Mouse (Mus musculus) thymus, postnatal 4 days (tissue): Measurements from ENCODE around the gene Cox19.
A peak's percentile ranks its signal among the peaks of the same experiment; 100 is the strongest.
"Not testable (repeated sequence)": the region's sequence is repeated elsewhere in the genome, so short reads cannot be mapped to it uniquely, and the experiment has no call there.

Experiments
- DNase-seq: peaks from one replicate; pipeline ENCODE4 v3.0.0; 2021

The Cox19 gene

DNA sequence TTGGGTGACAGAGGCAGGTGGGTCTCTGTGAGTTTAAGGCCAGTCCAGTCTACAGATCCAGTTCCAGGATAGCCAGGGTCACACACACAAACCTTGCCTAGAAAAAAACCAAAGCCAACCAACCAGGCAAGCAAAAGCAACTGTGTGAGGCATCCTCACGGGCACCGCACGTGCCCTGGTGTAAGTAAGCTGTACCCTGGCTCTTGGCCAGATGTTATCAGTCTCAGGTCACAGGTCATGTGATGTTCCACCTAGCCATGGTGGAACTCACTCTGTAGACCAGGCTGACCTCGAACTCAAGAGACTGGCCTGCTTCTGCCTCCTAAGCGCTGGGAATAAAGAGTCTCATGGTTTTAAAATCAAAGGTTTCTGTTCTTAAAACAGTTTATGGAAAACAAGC lies 8.0 kb upstream of the Cox19 start:
- no peak for DNase-seq

DNA sequence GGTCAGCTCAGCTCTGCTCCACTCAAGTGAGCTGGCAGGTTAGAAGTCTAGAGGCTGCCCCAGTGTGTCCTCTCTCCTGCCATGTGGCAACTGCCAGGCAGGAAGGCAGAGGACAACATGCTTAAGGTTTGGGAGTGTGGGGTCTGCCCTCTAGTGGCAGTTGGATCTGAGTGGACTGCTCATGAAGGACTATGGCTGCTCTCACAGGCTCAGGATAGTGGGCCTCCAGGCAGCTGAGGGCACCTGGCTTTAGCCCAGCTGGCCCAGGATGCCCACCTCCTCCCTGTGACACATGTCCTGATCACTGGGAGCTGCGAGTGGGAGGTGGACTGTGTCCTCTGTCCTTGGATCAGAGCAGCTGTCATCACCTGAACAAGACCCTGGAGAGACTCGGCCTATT lies 7.4 kb upstream of the Cox19 start:
- DNase-seq: peak; percentile 77

GRCm38 (mm10) chr5:139355235-139355772 lies 4.1 kb upstream of the Cox19 start:
- DNase-seq: peak; percentile 87

DNA sequence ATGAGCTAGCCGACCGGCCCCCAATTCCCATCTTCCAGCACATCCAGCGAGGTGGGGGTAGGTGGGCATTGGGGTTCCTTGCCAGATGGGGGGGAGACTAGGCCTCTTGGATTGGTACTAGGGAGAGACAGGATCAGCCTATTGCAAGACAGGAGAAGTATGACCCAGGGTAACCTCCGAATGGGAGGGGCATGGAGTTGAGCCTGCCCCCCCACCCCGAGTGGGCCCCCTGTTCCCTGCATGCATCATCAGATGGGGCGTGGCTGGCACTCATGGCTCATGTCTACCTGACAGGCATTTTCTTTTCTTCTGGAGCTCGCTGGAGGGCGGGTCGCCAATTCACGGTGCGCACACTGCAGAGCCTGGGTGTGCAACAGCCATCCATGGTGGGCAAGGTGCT lies 2.7 kb upstream of the Cox19 start:
- peak; percentile 43 for DNase-seq

DNA sequence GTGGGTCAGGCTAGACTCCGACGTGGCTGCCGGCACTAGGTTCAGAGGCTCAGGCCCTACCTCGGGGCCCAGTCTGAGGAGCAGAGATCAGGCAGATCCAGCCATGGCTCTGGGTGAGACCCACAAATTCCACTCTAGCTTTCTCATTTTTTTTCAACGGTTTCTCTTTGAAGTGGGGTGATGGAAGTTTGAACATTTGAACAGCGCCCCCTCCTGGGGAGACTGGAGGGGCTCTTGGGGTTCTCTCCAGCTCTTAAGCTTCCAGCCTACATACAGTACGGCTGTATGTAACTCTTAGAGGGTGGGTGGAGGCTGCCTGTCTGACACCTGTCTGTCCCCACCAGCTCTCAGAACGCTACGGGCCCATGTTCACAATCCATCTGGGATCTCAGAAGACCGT lies 2.3 kb upstream of the Cox19 start:
- peak; percentile 95 for DNase-seq

DNA sequence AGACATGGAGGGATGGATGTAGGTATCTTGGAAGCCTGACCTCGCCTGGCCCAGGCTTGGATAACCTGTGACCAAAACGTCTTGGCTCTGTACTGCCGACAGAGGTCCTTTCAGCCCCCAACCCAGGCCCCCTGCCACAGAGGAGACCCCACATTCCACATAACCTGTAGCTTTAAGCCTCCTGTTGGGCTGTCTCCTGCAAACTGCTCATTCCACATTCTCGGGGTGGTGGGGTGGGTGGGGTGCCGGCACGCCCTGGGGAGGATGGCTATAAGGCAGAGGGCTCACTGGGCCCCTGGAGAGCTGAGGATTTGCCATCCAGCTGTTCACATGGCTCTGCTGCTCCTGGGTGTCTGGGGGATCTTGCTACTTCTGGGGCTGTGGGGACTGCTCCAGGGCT lies 1.1 kb upstream of the Cox19 start, which contains the start of gene Cyp2w1:
Gene Cyp2w1, plus strand, starts transcription at position 301 of the 400 bp plus-strand sequence.
- no peak for DNase-seq

DNA sequence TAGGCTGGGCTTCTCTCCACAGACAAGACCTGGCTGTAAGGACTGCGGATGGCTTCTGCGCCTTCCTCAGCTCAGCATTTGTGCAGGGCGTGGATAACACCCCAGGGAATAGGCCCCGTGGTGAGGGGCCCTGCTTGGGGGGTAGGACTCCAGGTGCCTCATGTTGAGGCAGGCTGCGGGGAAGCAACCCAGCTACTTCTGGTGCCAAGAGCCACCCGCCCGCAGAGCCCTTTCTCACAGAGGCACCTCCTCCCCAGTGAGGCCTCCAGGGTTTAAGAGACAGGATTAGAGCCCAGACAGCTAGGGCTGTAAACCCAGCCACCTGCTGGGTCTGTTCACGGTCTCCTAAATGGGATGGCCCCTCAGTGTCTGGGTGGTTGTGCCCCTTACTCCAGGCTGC lies 410 bp upstream of the Cox19 start:
- DNase-seq: peak; percentile 84

- no peak for DNase-seq
These were observed 1.5 kb downstream of the Cox19 start for GRCm38 (mm10) chr5:139349713-139350112.

GRCm38 (mm10) chr5:139347225-139347624 lies 4.0 kb downstream of the Cox19 start:
- DNase-seq: no peak

DNA sequence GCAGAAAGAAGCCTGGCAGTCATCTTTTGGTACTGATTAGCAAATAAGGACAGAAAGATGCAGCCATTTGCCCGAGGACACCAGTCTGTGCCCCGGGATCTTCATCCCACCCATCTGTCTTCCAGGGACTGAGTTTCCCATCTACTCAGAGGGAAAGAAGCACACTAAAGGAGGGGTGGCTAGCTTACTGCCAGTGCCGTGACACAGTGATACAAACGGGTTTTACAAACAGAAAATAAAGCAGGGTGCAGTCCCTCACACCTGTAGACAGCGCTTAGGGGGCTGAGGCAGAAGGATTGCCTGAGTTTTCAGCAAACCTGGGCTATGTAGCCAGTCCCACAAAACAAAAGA lies 5.9 kb downstream of the Cox19 start:
- DNase-seq: no peak

GRCm38 (mm10) chr5:139344687-139345363 lies 6.4 kb downstream of the Cox19 start:
- DNase-seq: peak; percentile 99

- DNase-seq: peak; percentile 93
These were observed 7.1 kb downstream of the Cox19 start for GRCm38 (mm10) chr5:139344021-139344686.

- no peak for DNase-seq
These were observed 12.3 kb downstream of the Cox19 start for GRCm38 (mm10) chr5:139338891-139339290.

DNA sequence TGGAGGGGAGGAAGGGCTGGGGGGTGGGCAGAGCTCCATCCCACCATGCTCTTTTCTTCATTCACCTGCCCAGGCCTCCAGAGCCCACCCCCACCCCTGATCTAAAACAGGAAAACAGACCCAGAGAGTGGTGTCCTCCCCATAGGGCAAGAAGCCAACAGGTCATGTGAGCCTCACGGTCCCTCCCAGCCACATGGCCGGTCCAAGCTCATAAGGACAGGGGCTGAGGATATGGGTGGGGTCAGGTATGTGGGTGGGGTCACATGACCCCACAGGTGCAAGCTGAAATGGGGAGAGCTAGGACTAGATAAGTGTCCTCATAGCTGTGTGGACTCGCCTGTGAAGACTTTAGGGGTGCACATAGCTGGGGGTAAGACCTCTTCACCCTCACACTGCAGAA lies 12.8 kb downstream of the Cox19 start:
- no peak for DNase-seq

- no peak for DNase-seq
These were observed 13.3 kb downstream of the Cox19 start for GRCm38 (mm10) chr5:139337826-139338370.

DNA sequence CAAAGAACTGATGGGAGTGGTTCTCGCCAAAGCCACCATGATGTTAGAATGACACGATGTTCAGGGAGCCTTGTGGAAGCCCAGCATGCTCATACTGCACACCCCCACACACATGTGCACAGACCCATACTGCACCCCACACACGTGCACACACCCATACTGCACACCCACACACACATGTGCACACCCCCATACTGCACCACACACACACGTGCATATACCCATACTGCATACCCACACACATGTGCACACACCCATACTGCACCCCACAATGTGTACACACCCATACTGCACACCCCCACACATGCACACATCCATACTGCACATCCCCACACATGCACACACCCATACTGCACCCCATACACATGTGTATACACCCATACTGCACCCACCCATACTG lies 15.6 kb downstream of the Cox19 start:
- no peak for DNase-seq

GRCm38 (mm10) chr5:139334394-139334793 lies 16.8 kb downstream of the Cox19 start:
- not testable (repeated sequence) for DNase-seq

DNA sequence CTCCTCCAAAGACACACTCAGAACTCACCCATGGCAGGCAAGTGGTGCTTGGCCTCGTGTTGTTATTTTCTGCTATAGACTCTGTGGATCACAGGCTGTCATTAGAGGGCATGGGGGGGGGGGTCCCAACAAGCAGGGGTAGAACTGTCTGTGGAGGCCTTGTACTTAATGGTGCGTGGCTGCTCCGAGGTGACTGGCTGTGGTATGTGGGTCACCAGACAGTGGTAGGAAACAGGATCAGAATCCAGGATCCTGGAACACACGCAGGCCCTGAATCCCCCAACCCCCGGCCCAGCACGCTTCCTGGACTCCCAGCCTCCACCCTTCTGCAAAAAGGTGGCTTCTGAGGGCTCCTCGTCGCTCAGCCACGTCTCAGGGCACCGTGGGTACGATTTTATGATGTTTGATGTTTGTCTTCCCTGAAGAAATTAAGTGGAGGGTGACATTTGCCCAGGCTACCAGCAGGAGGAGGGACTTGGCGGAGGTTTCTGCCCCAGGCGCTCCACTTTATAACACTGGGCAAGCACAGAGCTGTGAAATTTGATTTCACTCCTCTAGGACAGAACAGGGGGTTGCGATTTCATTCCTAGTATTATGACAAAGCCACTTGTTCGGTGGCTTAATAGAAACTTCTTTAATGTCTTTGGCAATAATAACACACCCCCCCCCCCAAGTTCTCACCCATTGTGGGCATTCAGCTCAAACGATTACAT lies 17.8 kb downstream of the Cox19 start:
- DNase-seq: no peak

GRCm38 (mm10) chr5:139332590-139333272 lies 18.5 kb downstream of the Cox19 start:
- DNase-seq: no peak

DNA sequence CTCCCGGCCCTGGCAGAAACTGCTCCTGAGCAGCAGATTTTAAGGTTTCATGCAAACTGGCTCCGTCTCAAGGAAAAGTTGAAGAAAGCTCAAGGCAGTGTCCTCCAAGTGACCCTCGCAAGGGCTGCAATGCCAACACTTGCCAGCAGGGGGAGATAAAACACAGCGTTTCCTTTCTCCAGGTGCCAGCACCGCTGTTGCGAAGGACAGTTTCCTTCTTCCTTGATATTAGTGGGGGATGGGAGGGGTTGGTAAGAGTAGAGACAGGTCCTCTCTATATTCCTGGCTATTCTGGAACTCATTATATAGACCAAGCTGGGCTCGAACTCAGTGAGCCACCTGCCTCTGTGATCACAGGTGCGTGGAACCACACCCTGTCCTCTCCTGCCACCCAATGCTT lies 19.5 kb downstream of the Cox19 start:
- peak; percentile 87 for DNase-seq

DNA sequence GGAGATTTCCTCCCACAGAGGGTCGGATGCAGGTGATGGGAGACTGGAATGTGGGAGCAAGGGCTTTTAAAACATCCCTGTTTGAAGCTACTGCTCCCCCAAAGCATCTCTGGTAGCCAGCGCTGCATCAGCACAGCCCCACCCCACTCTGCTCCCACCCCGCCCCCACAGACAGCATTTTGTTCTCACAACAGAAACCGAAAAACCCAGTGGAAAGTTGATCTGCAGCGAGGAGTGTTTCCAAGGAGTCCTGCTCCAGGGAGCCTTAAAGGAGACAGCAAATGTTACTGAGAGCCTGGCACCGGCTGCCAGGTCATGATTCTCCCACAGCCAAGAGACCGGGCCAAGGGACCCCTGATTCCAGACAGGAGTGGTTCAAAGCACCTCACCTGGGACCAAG lies 20.5 kb downstream of the Cox19 start:
- no peak for DNase-seq

- DNase-seq: no peak
These were observed 23.6 kb downstream of the Cox19 start for GRCm38 (mm10) chr5:139327634-139328020.
